Mouse (Mus musculus): ENCODE measurements around the gene Wipi1. TPM values are rescaled to one million over a fixed set of nuclear protein-coding genes. Genes with fewer than 3 reads are reported as not detected.
"Not testable (repeated sequence)": the region's sequence is repeated elsewhere in the genome, so short reads cannot be mapped to it uniquely, and the experiment has no call there.

Gene Wipi1
- 29.9 and 34.5 TPM in 2 replicates for polyA plus RNA-seq (2012; rRNA removed)

DNA sequence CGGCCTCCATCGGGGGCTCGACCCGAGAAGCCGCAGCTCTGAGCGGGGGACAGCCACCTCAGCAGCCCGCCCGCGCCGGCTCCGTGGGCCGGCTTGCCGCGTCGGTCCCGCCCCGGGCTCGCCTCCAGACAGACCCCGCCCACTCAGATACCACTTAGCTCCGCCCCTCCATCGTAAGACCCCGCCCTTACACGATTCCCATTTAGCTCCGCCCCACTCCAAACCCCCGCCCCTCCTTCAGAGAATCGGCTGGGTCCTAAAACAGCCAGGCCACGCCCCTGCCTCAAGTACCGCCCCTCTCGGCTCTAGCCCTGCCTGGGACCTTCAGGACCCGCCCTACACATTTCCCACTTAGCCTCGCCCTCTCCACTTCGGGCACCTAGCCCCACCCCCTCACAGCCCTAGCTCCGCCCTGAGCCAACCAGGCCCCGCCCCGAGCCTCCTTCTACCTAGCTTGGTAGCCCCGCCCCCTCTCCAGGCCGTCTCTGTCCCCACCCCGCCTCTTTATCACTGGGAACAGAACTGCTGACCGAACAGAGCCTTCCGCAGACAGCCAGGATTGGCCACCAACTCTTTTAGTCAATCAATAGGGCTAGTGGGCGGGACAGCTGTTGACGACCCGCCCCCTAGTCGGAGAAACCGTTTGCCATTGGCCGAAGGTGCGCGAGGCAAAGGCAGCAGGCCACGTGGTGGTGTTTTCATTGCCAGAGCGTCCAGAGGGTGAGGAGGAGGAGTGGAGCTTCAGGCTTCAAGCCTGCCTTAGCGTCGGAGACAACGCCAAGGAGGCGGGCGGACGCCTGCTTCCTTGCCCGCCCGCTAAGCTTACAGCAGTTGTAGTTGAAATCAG is at the start of gene Wipi1:
Gene Wipi1, minus strand, starts transcription at position 665 of the 847 bp plus-strand sequence.
- Histone ChIP-seq H3K4me1 (ENCODE audit: control insufficient read depth, insufficient read depth, low read length) (peaks cover 17% of the 10 kb centered on the region), H3K27ac (ENCODE audit: control insufficient read depth, insufficient read depth, low read depth, low read length) (peak within 1 kb of the TSS; percentile 80), H3K27me3 (ENCODE audit: control insufficient read depth, insufficient read depth, low read length) (no peaks in the 10 kb centered on the region), H3K36me3 (ENCODE audit: control insufficient read depth, insufficient read depth, low read length) (no peaks in the 10 kb centered on the region), H3K4me3 (ENCODE audit: control insufficient read depth, low read depth, low read length) (peak within 1 kb of the TSS; percentile 92)
- peak; percentile 21; the same call in 1 of the 2 replicates for TF ChIP-seq CTCF (IDR thresholded peaks at IDR 0.05; ENCODE audit: control insufficient read depth, insufficient read depth, insufficient replicate concordance, low read depth, low read length)
- peak; percentile 89 for TF ChIP-seq POLR2A (IDR thresholded peaks at IDR 0.05; ENCODE audit: control insufficient read depth, low read depth, low read length)

DNA sequence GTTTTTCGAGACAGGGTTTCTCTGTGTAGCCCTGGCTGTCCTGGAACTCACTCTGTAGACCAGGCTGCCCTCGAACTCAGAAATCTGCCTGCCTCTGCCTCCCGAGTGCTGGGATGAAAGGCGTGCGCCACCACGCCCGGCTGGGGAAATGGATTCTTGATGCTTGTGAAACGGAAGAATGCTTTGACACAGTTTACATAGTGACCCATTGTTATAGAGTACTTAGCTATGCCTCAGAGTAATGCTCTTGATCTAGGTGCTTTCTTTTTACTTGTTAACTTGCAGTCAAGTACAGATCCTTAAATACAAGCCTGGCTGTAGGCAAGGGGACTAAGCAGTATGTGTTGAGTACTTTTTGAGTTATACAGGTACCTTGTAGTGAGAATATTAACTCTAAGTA is 48.8 kb upstream of the Wipi1 start:
- not testable (repeated sequence) for H3K4me3 ChIP-seq (ENCODE audit: control insufficient read depth, low read depth, low read length); H3K27me3 ChIP-seq (ENCODE audit: control insufficient read depth, insufficient read depth, low read length); H3K36me3 ChIP-seq (ENCODE audit: control insufficient read depth, insufficient read depth, low read length); H3K27ac ChIP-seq (ENCODE audit: control insufficient read depth, insufficient read depth, low read depth, low read length); H3K4me1 ChIP-seq (ENCODE audit: control insufficient read depth, insufficient read depth, low read length)

DNA sequence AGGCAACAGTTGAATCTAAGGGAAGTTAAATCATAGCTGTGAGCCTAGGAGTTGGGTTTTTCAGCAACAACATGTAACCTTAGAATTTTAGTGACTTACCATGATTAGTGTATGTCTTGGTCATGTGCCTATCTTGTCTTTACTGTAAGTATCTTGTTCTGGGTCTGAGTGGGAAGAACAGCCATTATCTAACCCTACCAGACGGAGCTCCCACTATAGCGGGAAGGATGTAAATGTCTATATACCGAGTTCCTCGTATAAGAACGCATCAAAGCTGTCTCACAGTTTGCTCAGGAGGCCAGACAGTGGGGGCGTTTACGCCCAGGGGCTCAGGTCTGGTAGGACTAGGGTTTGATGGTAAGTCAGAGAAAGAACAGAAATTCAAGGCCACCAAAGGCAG is 44.5 kb upstream of the Wipi1 start:
- Histone ChIP-seq H3K27me3 (ENCODE audit: control insufficient read depth, insufficient read depth, low read length) (no peaks in the 10 kb centered on the region), H3K36me3 (ENCODE audit: control insufficient read depth, insufficient read depth, low read length) (no peaks in the 10 kb centered on the region; the same call in none of the 2 replicates), H3K4me1 (ENCODE audit: control insufficient read depth, insufficient read depth, low read length) (peaks cover 5% of the 10 kb centered on the region), H3K4me3 (ENCODE audit: control insufficient read depth, low read depth, low read length) (no peak overlapping the region), H3K27ac (ENCODE audit: control insufficient read depth, insufficient read depth, low read depth, low read length) (no peak overlapping the region)
- TF ChIP-seq CTCF (IDR thresholded peaks at IDR 0.05; ENCODE audit: control insufficient read depth, insufficient read depth, insufficient replicate concordance, low read depth, low read length) (no peak), POLR2A (IDR thresholded peaks at IDR 0.05; ENCODE audit: control insufficient read depth, low read depth, low read length) (no peak)

DNA sequence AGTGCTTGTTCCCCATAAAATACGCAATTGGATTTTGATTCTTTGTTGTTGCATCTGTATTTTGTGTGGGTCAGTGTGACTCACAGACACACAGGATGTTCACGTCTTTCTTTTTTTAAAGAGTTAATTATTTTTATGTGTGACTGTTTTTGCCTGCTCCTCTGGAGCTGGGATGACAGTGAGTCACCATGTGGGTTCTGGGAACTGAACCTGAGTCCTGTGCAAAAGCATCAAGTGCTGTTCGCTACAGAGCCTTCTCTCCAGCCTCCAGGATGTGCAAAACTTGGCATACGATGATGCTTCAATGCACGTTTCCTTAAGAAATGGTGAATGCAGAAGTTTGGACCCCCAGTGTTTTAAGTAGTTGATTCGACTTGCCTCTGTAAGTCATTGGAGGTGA is 42.8 kb upstream of the Wipi1 start:
- peaks cover 11% of the 10 kb centered on the region for H3K4me1 ChIP-seq (ENCODE audit: control insufficient read depth, insufficient read depth, low read length)
- no peak overlapping the region for H3K4me3 ChIP-seq (ENCODE audit: control insufficient read depth, low read depth, low read length)
- H3K36me3 ChIP-seq (ENCODE audit: control insufficient read depth, insufficient read depth, low read length), result no peaks in the 10 kb centered on the region; the same call in 1 of the 2 replicates
- TF ChIP-seq CTCF (IDR thresholded peaks at IDR 0.05; ENCODE audit: control insufficient read depth, insufficient read depth, insufficient replicate concordance, low read depth, low read length), result no peak
- TF ChIP-seq POLR2A (IDR thresholded peaks at IDR 0.05; ENCODE audit: control insufficient read depth, low read depth, low read length), result no peak
- H3K27me3 ChIP-seq (ENCODE audit: control insufficient read depth, insufficient read depth, low read length), result no peaks in the 10 kb centered on the region
- no peak overlapping the region for H3K27ac ChIP-seq (ENCODE audit: control insufficient read depth, insufficient read depth, low read depth, low read length)

DNA sequence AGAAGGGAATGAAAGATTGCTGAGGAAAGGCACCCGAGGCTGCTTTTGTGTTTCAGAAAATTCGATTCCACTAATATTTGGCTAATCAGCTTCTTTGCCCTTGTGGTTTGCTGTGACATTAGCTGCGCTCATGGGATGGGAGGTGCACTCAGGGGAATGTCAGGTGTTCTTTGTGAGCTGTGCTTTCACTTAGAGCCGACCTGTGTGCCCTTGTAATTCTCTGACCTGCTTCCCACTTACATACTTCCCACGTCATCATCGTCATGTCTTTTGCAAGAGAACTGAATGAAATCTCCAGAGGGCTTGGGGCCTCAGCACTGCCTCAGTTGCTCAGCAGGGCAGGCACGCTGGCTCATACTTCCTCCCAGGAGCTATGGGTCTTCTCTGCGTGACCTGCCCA is 41.4 kb upstream of the Wipi1 start:
- no peaks in the 10 kb centered on the region; the same call in 1 of the 2 replicates for H3K36me3 ChIP-seq (ENCODE audit: control insufficient read depth, insufficient read depth, low read length)
- no peak overlapping the region for H3K27ac ChIP-seq (ENCODE audit: control insufficient read depth, insufficient read depth, low read depth, low read length)
- H3K4me1 ChIP-seq (ENCODE audit: control insufficient read depth, insufficient read depth, low read length), result peaks cover 13% of the 10 kb centered on the region
- no peak for TF ChIP-seq POLR2A (IDR thresholded peaks at IDR 0.05; ENCODE audit: control insufficient read depth, low read depth, low read length)
- no peak for TF ChIP-seq CTCF (IDR thresholded peaks at IDR 0.05; ENCODE audit: control insufficient read depth, insufficient read depth, insufficient replicate concordance, low read depth, low read length)
- no peaks in the 10 kb centered on the region for H3K27me3 ChIP-seq (ENCODE audit: control insufficient read depth, insufficient read depth, low read length)
- no peak overlapping the region for H3K4me3 ChIP-seq (ENCODE audit: control insufficient read depth, low read depth, low read length)

DNA sequence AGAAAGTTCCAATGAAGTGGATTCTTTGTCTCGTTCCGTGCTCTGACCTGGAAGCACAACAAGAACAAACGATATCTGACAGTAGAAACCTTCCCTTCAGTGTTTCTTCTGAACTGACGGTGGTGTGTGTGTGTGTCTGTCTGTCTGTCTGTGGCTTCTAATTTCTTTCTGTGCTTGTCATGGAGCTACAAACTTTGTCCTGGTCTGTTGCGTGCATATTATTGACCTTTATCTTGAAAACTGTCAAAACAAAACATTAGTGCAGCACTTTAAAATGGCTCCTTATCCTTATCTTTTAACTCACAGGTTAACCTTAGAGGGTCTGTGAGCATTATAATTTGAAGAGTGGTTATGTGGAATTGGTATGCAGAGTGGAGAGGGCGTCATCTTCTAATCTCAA is 40.7 kb upstream of the Wipi1 start:
- no peak for TF ChIP-seq POLR2A (IDR thresholded peaks at IDR 0.05; ENCODE audit: control insufficient read depth, low read depth, low read length)
- TF ChIP-seq CTCF (IDR thresholded peaks at IDR 0.05; ENCODE audit: control insufficient read depth, insufficient read depth, insufficient replicate concordance, low read depth, low read length), result no peak
- Histone ChIP-seq H3K27ac (ENCODE audit: control insufficient read depth, insufficient read depth, low read depth, low read length) (no peak overlapping the region), H3K4me1 (ENCODE audit: control insufficient read depth, insufficient read depth, low read length) (peaks cover 13% of the 10 kb centered on the region), H3K36me3 (ENCODE audit: control insufficient read depth, insufficient read depth, low read length) (no peaks in the 10 kb centered on the region; the same call in 1 of the 2 replicates), H3K27me3 (ENCODE audit: control insufficient read depth, insufficient read depth, low read length) (no peaks in the 10 kb centered on the region), H3K4me3 (ENCODE audit: control insufficient read depth, low read depth, low read length) (peak overlapping the region; percentile 38; the same call in 1 of the 2 replicates)

DNA sequence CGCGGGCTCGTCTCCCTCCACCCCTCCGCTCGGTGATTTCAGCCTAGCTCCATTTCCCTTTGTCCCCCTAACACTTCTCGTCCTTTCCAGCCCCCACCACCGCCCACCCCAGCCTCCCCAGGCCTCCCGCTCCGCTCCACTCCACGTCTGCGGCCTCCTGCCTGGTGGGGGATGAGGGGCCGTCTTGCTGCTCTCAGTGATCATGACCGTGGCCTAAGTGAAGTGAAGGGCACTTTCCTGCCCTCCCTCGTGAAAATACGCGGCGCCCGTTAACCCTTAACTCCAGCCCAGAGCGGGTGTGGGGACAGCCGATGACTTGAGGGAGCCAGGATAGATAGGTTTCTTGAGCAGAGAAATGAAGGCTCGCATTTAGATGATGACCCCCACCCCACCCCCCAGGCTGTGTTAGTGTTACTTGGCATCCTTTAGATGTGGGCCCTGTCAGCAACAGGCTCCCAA is 39.8 kb upstream of the Wipi1 start:
- Histone ChIP-seq H3K4me3 (ENCODE audit: control insufficient read depth, low read depth, low read length) (peak overlapping the region; percentile 86), H3K36me3 (ENCODE audit: control insufficient read depth, insufficient read depth, low read length) (no peaks in the 10 kb centered on the region; the same call in 1 of the 2 replicates), H3K27me3 (ENCODE audit: control insufficient read depth, insufficient read depth, low read length) (no peaks in the 10 kb centered on the region), H3K4me1 (ENCODE audit: control insufficient read depth, insufficient read depth, low read length) (peaks cover 13% of the 10 kb centered on the region), H3K27ac (ENCODE audit: control insufficient read depth, insufficient read depth, low read depth, low read length) (peak overlapping the region; percentile 86)
- no peak for TF ChIP-seq CTCF (IDR thresholded peaks at IDR 0.05; ENCODE audit: control insufficient read depth, insufficient read depth, insufficient replicate concordance, low read depth, low read length)
- no peak for TF ChIP-seq POLR2A (IDR thresholded peaks at IDR 0.05; ENCODE audit: control insufficient read depth, low read depth, low read length)

Data from testis, adult 2 months (tissue).